Mouse (Mus musculus) stomach, postnatal 0 days (tissue): ENCODE data around the gene Ttc34.

ENCODE experiments used
- CTCF ChIP-seq: IDR thresholded peaks from 2 replicates; pipeline ENCODE4 v1.5.1; 2016; ENCODE audit warnings: antibody characterized with exemption, low read depth, mild to moderate bottlenecking, moderate library complexity
- EP300 ChIP-seq: optimal IDR thresholded peaks from 2 replicates; pipeline ENCODE3; 2016; ENCODE audit warnings: antibody characterized with exemption

DNA sequence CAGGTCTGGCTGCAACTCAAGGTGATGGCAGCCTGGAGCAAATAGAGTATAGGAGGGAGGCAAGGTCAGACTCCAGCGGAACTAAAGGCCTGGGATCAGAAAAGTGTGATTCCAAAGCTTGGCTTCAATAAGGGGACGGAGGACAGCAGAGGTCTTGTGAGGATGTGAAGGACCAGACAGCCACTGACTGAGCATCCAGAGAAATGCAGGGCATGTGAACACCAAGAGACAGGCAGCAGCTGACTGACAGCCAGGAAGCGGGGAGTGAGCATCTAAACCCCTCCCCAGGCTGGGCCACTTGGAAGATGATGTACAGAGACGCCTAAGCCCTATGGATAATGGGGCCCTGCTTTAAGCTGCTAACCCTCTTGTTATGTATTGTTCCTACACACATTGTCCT is 33.5 kb downstream of the Ttc34 start:
- no peak for TF ChIP-seq EP300
- no peak for TF ChIP-seq CTCF
